Mouse (Mus musculus) ES-E14 (cell line): ENCODE data around the gene Hoxb4.

Experiments
- CHD2 ChIP-seq: IDR thresholded peaks from 2 replicates; pipeline ENCODE4 v1.6.1; 2014; ENCODE audit warnings: mild to moderate bottlenecking, low read depth, low read length, inconsistent platforms
- HCFC1 ChIP-seq: IDR thresholded peaks from 2 replicates; pipeline ENCODE4 v1.6.1; 2012; ENCODE audit warnings: low read length, inconsistent platforms, borderline replicate concordance; ENCODE audit not compliant: insufficient read depth
- MAFK ChIP-seq: IDR thresholded peaks from 2 replicates; pipeline ENCODE4 v1.6.1; 2014; ENCODE audit warnings: mild to moderate bottlenecking, low read depth, low read length, inconsistent platforms; ENCODE audit not compliant: insufficient read depth
- ZC3H11A ChIP-seq: IDR thresholded peaks from 2 replicates; pipeline ENCODE4 v1.6.1; 2012; ENCODE audit warnings: low read depth, mild to moderate bottlenecking, inconsistent platforms, low read length, borderline replicate concordance
- ZNF384 ChIP-seq: IDR thresholded peaks from 2 replicates; pipeline ENCODE4 v1.6.1; 2012; ENCODE audit warnings: low read depth, low read length, inconsistent platforms

GRCm38 (mm10) chr11:96301064-96301431 lies 17.0 kb upstream of the Hoxb4 start:
- TF ChIP-seq HCFC1, result no peak
- TF ChIP-seq MAFK, result no peak
- TF ChIP-seq CHD2, result no peak
- TF ChIP-seq ZNF384, result no peak
- TF ChIP-seq ZC3H11A, result no peak
